Mouse (Mus musculus) macrophage (primary cell): ENCODE measurements around the gene Sowaha. TPM values are rescaled to one million over a fixed set of nuclear protein-coding genes. Genes with fewer than 3 reads are reported as not detected.

Source experiments
- H3K27ac ChIP-seq: fragments of 350-480 bp; formaldehyde crosslinking; 2 replicates; pipeline ENCODE4 v1.9.0; 2021
- H3K36me3 ChIP-seq: fragments of 350-480 bp; formaldehyde crosslinking; 2 replicates; pipeline ENCODE4 v1.9.0; 2021; ENCODE audit errors: inconsistent target
- H3K4me3 ChIP-seq: fragments of 350-480 bp; formaldehyde crosslinking; 2 replicates; pipeline ENCODE4 v1.9.0; 2021; ENCODE audit errors: inconsistent target
- H3K79me2 ChIP-seq: fragments of 350-480 bp; formaldehyde crosslinking; 2 replicates; pipeline ENCODE4 v1.9.0; 2021; ENCODE audit errors: inconsistent target
- WGBS: methylation state at CpG from one replicate; pipeline ENCODE4 v1.1.7; 2026; ENCODE audit warnings: inconsistent platforms; ENCODE audit not compliant: missing documents; 5-methylcytosine and 5-hydroxymethylcytosine counted together
- polyA plus RNA-seq: library from polyadenylated mRNA; stranded (reverse); fragments of 250-400 nt; gene quantifications from 3 replicates; pipeline ENCODE4 v1.2.4, GENCODE M21; 2018; ENCODE audit warnings: inconsistent platforms

Gene Sowaha
- polyA plus RNA-seq, 1 experiment from 2014 or later, result not detected

- no peaks in the 10 kb centered on the region for H3K79me2 ChIP-seq
- H3K27ac ChIP-seq, result no peak within 1 kb of the TSS
- 7% methylated on average over 29 of the region's 29 CpGs for WGBS
- no peaks in the 10 kb centered on the region for H3K36me3 ChIP-seq
- H3K4me3 ChIP-seq, result no peak within 1 kb of the TSS
Observed at GRCm38 (mm10) chr11:53469968-53470695, 9.9 kb downstream of the Sowaha start, which contains the start of gene Gm9837. Gm9837 (minus strand) TSS chr11:53470479.

- Histone ChIP-seq H3K79me2 (no peaks in the 10 kb centered on the region), H3K27ac (no peak overlapping the region), H3K4me3 (no peak overlapping the region), H3K36me3 (no peaks in the 10 kb centered on the region)
- 47% methylated on average over 16 of the region's 16 CpGs for WGBS
Observed at GRCm38 (mm10) chr11:53469294-53469967, 10.6 kb downstream of the Sowaha start.

- Histone ChIP-seq H3K27ac (no peak overlapping the region), H3K79me2 (no peaks in the 10 kb centered on the region), H3K36me3 (no peaks in the 10 kb centered on the region), H3K4me3 (no peak overlapping the region)
- WGBS, result 27% methylated on average over 38 of the region's 40 CpGs
Observed at GRCm38 (mm10) chr11:53466231-53466971, 13.7 kb downstream of the Sowaha start.

GRCm38 (mm10) chr11:53463551-53464424 lies 16.3 kb downstream of the Sowaha start:
- Histone ChIP-seq H3K36me3 (no peaks in the 10 kb centered on the region), H3K27ac (no peak overlapping the region), H3K4me3 (no peak overlapping the region), H3K79me2 (no peaks in the 10 kb centered on the region)
- WGBS, result 21% methylated on average over 46 of the region's 55 CpGs

- Histone ChIP-seq H3K4me3 (no peak overlapping the region), H3K36me3 (no peaks in the 10 kb centered on the region), H3K79me2 (no peaks in the 10 kb centered on the region), H3K27ac (no peak overlapping the region)
- 71% methylated on average over 4 of the region's 5 CpGs for WGBS
Observed at GRCm38 (mm10) chr11:53461727-53462126, 18.3 kb downstream of the Sowaha start.

GRCm38 (mm10) chr11:53460192-53460591 lies 19.9 kb downstream of the Sowaha start:
- 69% methylated on average over 3 of the region's 3 CpGs for WGBS
- no peak overlapping the region for H3K27ac ChIP-seq
- H3K36me3 ChIP-seq, result no peaks in the 10 kb centered on the region
- no peaks in the 10 kb centered on the region for H3K79me2 ChIP-seq
- no peak overlapping the region for H3K4me3 ChIP-seq

- no peaks in the 10 kb centered on the region for H3K36me3 ChIP-seq
- H3K79me2 ChIP-seq, result no peaks in the 10 kb centered on the region
- 94% methylated on average over 3 of the region's 3 CpGs for WGBS
- H3K27ac ChIP-seq, result no peak overlapping the region
- H3K4me3 ChIP-seq, result no peak overlapping the region
Observed at GRCm38 (mm10) chr11:53458996-53459395, 21.1 kb downstream of the Sowaha start.

GRCm38 (mm10) chr11:53457372-53457954 lies 22.6 kb downstream of the Sowaha start:
- WGBS, result 28% methylated on average over 29 of the region's 29 CpGs
- no peaks in the 10 kb centered on the region for H3K79me2 ChIP-seq
- H3K36me3 ChIP-seq, result no peaks in the 10 kb centered on the region
- no peak overlapping the region for H3K4me3 ChIP-seq
- no peak overlapping the region for H3K27ac ChIP-seq

GRCm38 (mm10) chr11:53456474-53457371 lies 23.4 kb downstream of the Sowaha start, which contains the start of the genes Gm10447 and Shroom1:
Gm10447 (minus strand) TSS chr11:53457110.
Shroom1 (plus strand) TSS chr11:53457205.
- no peak within 1 kb of the TSS for H3K27ac ChIP-seq
- H3K4me3 ChIP-seq, result peak within 1 kb of the TSS; percentile 12; the same call in 1 of the 2 replicates
- WGBS, result 8% methylated on average over 42 of the region's 42 CpGs
- no peaks in the 10 kb centered on the region for H3K79me2 ChIP-seq
- H3K36me3 ChIP-seq, result no peaks in the 10 kb centered on the region

- Histone ChIP-seq H3K27ac (no peak overlapping the region), H3K4me3 (no peak overlapping the region), H3K36me3 (no peaks in the 10 kb centered on the region), H3K79me2 (no peaks in the 10 kb centered on the region)
- 94% methylated on average over 5 of the region's 5 CpGs for WGBS
Observed at GRCm38 (mm10) chr11:53453031-53453430, 27.0 kb downstream of the Sowaha start.

- H3K4me3 ChIP-seq, result no peak overlapping the region
- 98% methylated on average over 9 of the region's 9 CpGs for WGBS
- no peaks in the 10 kb centered on the region for H3K36me3 ChIP-seq
- H3K79me2 ChIP-seq, result no peaks in the 10 kb centered on the region
- H3K27ac ChIP-seq, result no peak overlapping the region
Observed at GRCm38 (mm10) chr11:53452396-53452795, 27.7 kb downstream of the Sowaha start.

GRCm38 (mm10) chr11:53451361-53451760 lies 28.7 kb downstream of the Sowaha start:
- Histone ChIP-seq H3K36me3 (no peaks in the 10 kb centered on the region), H3K4me3 (no peak overlapping the region), H3K79me2 (no peaks in the 10 kb centered on the region), H3K27ac (no peak overlapping the region)
- 82% methylated on average over 2 of the region's 2 CpGs for WGBS
